Mouse (Mus musculus): ENCODE measurements around the gene Fbxl16. TPM values are rescaled to one million over a fixed set of nuclear protein-coding genes. Genes with fewer than 3 reads are reported as not detected.

The Fbxl16 gene
- total and polyA plus RNA-seq, 2 experiments from 2014 or later, result 0.25 TPM; not detected in 1

GRCm38 (mm10) chr17:25864311-25864710, 55.4 kb downstream of the Fbxl16 start:
- Histone ChIP-seq H3K9ac (replicated peaks; ENCODE audit: low read depth, low read length) (no peak overlapping the region), H3K36me3 (replicated peaks; ENCODE audit: control insufficient read depth, insufficient read depth, low read length) (peaks cover 17% of the 10 kb centered on the region), H3K9me3 (replicated peaks; ENCODE audit: control insufficient read depth, low read length) (no peaks in the 10 kb centered on the region), H3K4me1 (ENCODE audit: control insufficient read depth, insufficient read depth) (peaks cover 21% of the 10 kb centered on the region), H3K4me3 (ENCODE audit: low read depth, low read length) (no peak overlapping the region), H3K27ac (ENCODE audit: low read depth) (no peak overlapping the region), H3K27me3 (ENCODE audit: control insufficient read depth, insufficient read depth, low read length) (no peaks in the 10 kb centered on the region), H3K4me2 (ENCODE audit: low read depth, low read length) (no peak overlapping the region)
- no peak for ATAC-seq (ENCODE audit: insufficient read depth, low read depth)
- 76% methylated on average over 14 of the region's 14 CpGs for WGBS
- TF ChIP-seq EP300 (IDR thresholded peaks at IDR 0.05; ENCODE audit: low read depth), result no peak
- no peak for TF ChIP-seq CTCF (IDR thresholded peaks at IDR 0.05; ENCODE audit: low read depth)
- DNase-seq (ENCODE audit: low spot score), result no peak

DNA sequence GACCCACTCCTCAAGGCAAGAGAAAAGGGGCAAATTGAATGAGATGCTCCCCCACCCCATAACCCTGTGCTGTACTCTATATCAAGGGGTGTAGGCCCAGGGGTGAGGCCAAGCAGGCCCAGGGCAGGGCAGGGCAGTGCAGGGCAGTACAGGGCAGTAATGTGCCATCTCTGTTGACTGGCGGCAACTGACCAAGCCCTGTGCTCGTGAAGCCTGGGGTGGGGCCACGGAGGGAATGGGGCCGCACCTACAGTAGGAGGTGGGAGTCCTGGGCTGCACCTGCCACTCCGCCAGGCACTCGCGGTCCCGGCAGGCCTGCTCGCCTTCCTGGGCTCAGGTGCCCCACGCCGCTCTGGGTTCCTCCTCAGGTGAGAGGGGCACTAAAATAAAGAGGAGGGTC, 56.4 kb downstream of the Fbxl16 start:
- H3K27ac ChIP-seq (ENCODE audit: low read depth), result no peak overlapping the region
- no peak for TF ChIP-seq CTCF (IDR thresholded peaks at IDR 0.05; ENCODE audit: low read depth)
- ATAC-seq (ENCODE audit: insufficient read depth, low read depth) (no peak), DNase-seq (ENCODE audit: low spot score) (no peak)
- no peak overlapping the region for H3K9ac ChIP-seq (replicated peaks; ENCODE audit: low read depth, low read length)
- H3K4me1 ChIP-seq (ENCODE audit: control insufficient read depth, insufficient read depth), result peaks cover 21% of the 10 kb centered on the region
- no peak overlapping the region for H3K4me2 ChIP-seq (ENCODE audit: low read depth, low read length)
- no peaks in the 10 kb centered on the region for H3K9me3 ChIP-seq (replicated peaks; ENCODE audit: control insufficient read depth, low read length)
- peaks cover 17% of the 10 kb centered on the region for H3K36me3 ChIP-seq (replicated peaks; ENCODE audit: control insufficient read depth, insufficient read depth, low read length)
- H3K4me3 ChIP-seq (ENCODE audit: low read depth, low read length), result no peak overlapping the region
- WGBS, result 83% methylated on average over 11 of the region's 11 CpGs
- no peaks in the 10 kb centered on the region for H3K27me3 ChIP-seq (ENCODE audit: control insufficient read depth, insufficient read depth, low read length)

- H3K27ac ChIP-seq (ENCODE audit: low read depth), result 0 out of 2 replicates have a peak overlapping the region, but pooled peaks have one; percentile 35
- ATAC-seq (ENCODE audit: insufficient read depth, low read depth) (no peak), DNase-seq (ENCODE audit: low spot score) (no peak)
- 0 out of 2 replicates have a peak overlapping the region, but pooled peaks have one; percentile 17 for H3K9ac ChIP-seq (replicated peaks; ENCODE audit: low read depth, low read length)
- H3K9me3 ChIP-seq (replicated peaks; ENCODE audit: control insufficient read depth, low read length), result no peaks in the 10 kb centered on the region
- H3K36me3 ChIP-seq (replicated peaks; ENCODE audit: control insufficient read depth, insufficient read depth, low read length), result peaks cover 17% of the 10 kb centered on the region
- no peaks in the 10 kb centered on the region for H3K27me3 ChIP-seq (ENCODE audit: control insufficient read depth, insufficient read depth, low read length)
- TF ChIP-seq EP300 (IDR thresholded peaks at IDR 0.05; ENCODE audit: low read depth) (no peak), CTCF (IDR thresholded peaks at IDR 0.05; ENCODE audit: low read depth) (no peak)
- WGBS, result 88% methylated on average over 3 of the region's 3 CpGs
- H3K4me3 ChIP-seq (ENCODE audit: low read depth, low read length), result no peak overlapping the region
- H3K4me1 ChIP-seq (ENCODE audit: control insufficient read depth, insufficient read depth), result peaks cover 16% of the 10 kb centered on the region
- peak overlapping the region; percentile 94 for H3K4me2 ChIP-seq (ENCODE audit: low read depth, low read length)
Observed at GRCm38 (mm10) chr17:25866172-25866571, 57.3 kb downstream of the Fbxl16 start.

DNA sequence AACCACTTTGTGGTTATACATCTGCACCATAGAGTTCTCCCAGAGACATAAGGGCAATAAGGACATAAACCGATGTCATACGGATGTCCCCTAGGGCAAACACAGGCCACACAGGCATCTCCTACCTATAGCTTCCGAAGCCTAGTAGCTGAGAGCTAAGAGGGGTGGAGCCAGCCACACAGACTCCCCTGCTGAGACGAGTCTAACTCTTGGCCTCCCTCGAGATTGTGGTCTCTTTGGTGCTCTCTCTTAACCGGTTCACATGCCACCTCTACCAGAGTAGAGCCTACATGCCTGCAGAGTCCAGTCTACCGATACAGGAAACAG, 58.6 kb downstream of the Fbxl16 start:
- peak overlapping the region; percentile 94 for H3K4me2 ChIP-seq (ENCODE audit: low read depth, low read length)
- H3K4me3 ChIP-seq (ENCODE audit: low read depth, low read length), result peak overlapping the region; percentile 86
- TF ChIP-seq CTCF (IDR thresholded peaks at IDR 0.05; ENCODE audit: low read depth) (no peak), EP300 (IDR thresholded peaks at IDR 0.05; ENCODE audit: low read depth) (no peak)
- WGBS, result 5% methylated on average over 7 of the region's 7 CpGs
- peak; percentile 10; the same call in 1 of the 2 replicates for ATAC-seq (ENCODE audit: insufficient read depth, low read depth)
- no peaks in the 10 kb centered on the region for H3K27me3 ChIP-seq (ENCODE audit: control insufficient read depth, insufficient read depth, low read length)
- H3K27ac ChIP-seq (ENCODE audit: low read depth), result peak overlapping the region; percentile 99
- H3K4me1 ChIP-seq (ENCODE audit: control insufficient read depth, insufficient read depth), result peaks cover 12% of the 10 kb centered on the region
- no peaks in the 10 kb centered on the region for H3K9me3 ChIP-seq (replicated peaks; ENCODE audit: control insufficient read depth, low read length)
- H3K9ac ChIP-seq (replicated peaks; ENCODE audit: low read depth, low read length), result peak overlapping the region; percentile 93
- peaks cover 17% of the 10 kb centered on the region for H3K36me3 ChIP-seq (replicated peaks; ENCODE audit: control insufficient read depth, insufficient read depth, low read length)
- DNase-seq (ENCODE audit: low spot score), result no peak

DNA sequence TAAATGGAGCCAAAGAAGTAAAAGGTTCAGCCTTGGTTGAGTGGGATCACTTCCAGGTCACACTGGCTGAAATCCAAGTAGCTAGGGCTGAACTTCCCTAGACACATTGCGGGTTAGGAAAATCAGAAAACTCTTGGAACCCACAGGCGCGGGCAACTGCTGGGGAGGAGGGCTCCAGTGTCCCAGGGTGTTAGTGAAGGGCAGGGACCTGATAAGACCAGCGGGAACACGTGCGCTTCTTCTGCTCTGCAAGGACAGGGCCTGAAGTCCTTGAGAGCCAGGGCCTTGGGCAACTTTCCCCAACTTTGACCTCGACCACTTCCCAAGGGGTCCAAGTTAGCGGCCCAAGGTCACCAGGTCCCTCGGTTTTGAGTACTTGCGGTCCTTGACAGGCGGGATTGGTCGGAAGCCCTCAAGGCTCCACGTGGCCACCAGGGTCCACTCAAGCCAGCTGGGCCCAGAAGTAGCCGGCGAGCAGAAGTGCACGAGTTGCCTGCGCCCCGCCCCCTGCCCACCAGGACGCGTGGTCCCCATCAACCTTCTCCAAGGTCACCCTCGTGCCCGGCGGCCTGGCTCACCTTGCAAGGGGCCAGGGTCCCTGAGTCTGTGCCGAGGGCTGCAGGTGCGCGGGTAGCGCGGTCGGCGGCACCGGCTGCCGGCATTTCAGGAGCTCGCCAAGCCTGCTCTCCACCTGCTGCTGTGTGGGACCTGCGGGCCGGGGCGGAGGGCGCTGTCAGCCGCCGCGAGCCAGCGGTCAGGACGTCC, 59.1 kb downstream of the Fbxl16 start:
- TF ChIP-seq CTCF (IDR thresholded peaks at IDR 0.05; ENCODE audit: low read depth) (no peak), EP300 (IDR thresholded peaks at IDR 0.05; ENCODE audit: low read depth) (peak; percentile 33; the same call in 1 of the 2 replicates)
- DNase-seq (ENCODE audit: low spot score) (peak; percentile 60), ATAC-seq (ENCODE audit: insufficient read depth, low read depth) (peak; percentile 79)
- Histone ChIP-seq H3K4me2 (ENCODE audit: low read depth, low read length) (peak overlapping the region; percentile 94), H3K4me3 (ENCODE audit: low read depth, low read length) (peak overlapping the region; percentile 86), H3K9me3 (replicated peaks; ENCODE audit: control insufficient read depth, low read length) (no peaks in the 10 kb centered on the region), H3K4me1 (ENCODE audit: control insufficient read depth, insufficient read depth) (peaks cover 12% of the 10 kb centered on the region), H3K36me3 (replicated peaks; ENCODE audit: control insufficient read depth, insufficient read depth, low read length) (peaks cover 16% of the 10 kb centered on the region), H3K9ac (replicated peaks; ENCODE audit: low read depth, low read length) (peak overlapping the region; percentile 93), H3K27me3 (ENCODE audit: control insufficient read depth, insufficient read depth, low read length) (no peaks in the 10 kb centered on the region), H3K27ac (ENCODE audit: low read depth) (peak overlapping the region; percentile 99)
- under 1% methylated on average over 42 of the region's 42 CpGs for WGBS
